Mouse (Mus musculus) embryonic facial prominence, embryonic 15.5 days (tissue): ENCODE data around the gene 4933430I17Rik. TPM values are rescaled to one million over a fixed set of nuclear protein-coding genes. Genes with fewer than 3 reads are reported as not detected.
"Not testable (repeated sequence)": the region's sequence is repeated elsewhere in the genome, so short reads cannot be mapped to it uniquely, and the experiment has no call there.

Experiments
- ATAC-seq: fragments of 200-750 bp; cut with Nextera tagmentation; 2 replicates; pipeline ENCODE4 v1.8.0; 2017; ENCODE audit warnings: low read depth, moderate TSS enrichment; ENCODE audit not compliant: insufficient number of reproducible peaks, low FRiP score, low TSS enrichment
- H3K27ac ChIP-seq: fragments of 300-500 bp; sonication (generic); replicated peaks from 2 replicates; pipeline ENCODE4 v1.5.1; 2015; ENCODE audit warnings: mild to moderate bottlenecking, inconsistent platforms
- H3K27me3 ChIP-seq: fragments of 300-500 bp; sonication (generic); 2 replicates; pipeline ENCODE4 v1.6.1; 2015; ENCODE audit warnings: inconsistent platforms
- H3K36me3 ChIP-seq: fragments of 300-500 bp; sonication (generic); 2 replicates; pipeline ENCODE4 v1.6.1; 2015; ENCODE audit warnings: mild to moderate bottlenecking, inconsistent platforms
- H3K4me1 ChIP-seq: fragments of 300-500 bp; sonication (generic); 2 replicates; pipeline ENCODE4 v1.6.1; 2015; ENCODE audit warnings: inconsistent platforms
- H3K4me2 ChIP-seq: fragments of 300-500 bp; sonication (generic); replicated peaks from 2 replicates; pipeline ENCODE4 v1.6.1; 2015; ENCODE audit warnings: mild to moderate bottlenecking, inconsistent platforms
- H3K4me3 ChIP-seq: fragments of 300-500 bp; sonication (generic); replicated peaks from 2 replicates; pipeline ENCODE4 v1.5.1; 2015; ENCODE audit warnings: mild to moderate bottlenecking, inconsistent platforms
- H3K9ac ChIP-seq: fragments of 300-500 bp; sonication (generic); 2 replicates; pipeline ENCODE4 v1.6.1; 2015; ENCODE audit warnings: inconsistent platforms
- H3K9me3 ChIP-seq: fragments of 300-500 bp; sonication (generic); replicated peaks from 2 replicates; pipeline ENCODE4 v1.6.1; 2016; ENCODE audit warnings: inconsistent platforms
- WGBS: fragments of 180-500 bp; shearing (Covaris S2); methylation state at CpG from one replicate; pipeline ENCODE4 v1.1.7; 2015; 5-methylcytosine and 5-hydroxymethylcytosine counted together
- polyA plus RNA-seq: library from polyadenylated mRNA; unstranded; fragments of >200 nt; fragmentation: Nextera tagmentation; extraction: Ambion mirVana; gene quantifications from 2 replicates; pipeline ENCODE4 v1.2.1, GENCODE M21; 2015

4933430I17Rik gene
- polyA plus RNA-seq, 1 experiment from 2014 or later = 0.47 TPM

DNA sequence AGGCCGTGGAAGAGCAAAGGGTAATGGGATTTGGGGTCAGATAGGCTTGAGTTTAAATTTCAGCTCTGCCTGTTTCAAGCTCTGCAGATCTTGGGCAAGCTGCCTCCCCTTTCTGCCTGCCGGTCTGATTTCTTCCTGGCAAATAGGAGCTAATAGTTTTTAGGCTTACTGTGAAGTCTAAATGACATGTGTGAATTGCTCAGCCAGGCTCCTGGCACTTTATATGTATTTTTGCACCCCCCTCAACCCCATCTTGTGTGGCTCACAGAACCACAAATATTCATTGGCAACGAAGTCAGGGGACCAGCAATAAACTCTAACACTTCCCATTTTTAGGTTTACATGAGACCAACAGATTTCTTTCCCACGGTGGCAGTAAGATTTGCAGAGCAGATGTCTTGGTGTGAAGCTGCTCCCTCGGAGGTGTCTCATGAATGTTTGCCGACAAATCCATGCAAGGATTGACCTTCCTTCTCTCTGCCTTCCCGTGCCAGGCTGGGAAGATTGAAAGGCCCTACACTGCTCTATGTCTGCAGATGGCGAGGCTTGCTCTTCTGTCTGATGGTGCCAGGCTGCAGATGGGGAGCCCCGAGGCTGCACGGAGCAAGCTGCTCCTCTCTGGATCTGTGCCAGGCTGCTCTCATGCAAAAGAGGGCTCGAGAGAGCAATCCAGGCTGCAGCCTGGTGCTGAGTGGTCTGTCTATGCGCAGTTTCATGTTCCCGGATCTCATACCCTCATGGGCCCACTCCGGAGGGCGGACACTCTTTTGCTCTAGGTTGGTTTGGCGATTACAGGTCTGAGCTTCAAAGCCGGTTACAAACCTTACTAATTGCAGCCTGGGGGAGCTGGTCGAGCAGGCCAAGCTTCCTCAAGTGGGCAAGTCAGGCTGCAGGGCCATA lies 57.4 kb downstream of the 4933430I17Rik start:
- WGBS = 15% methylated on average over 18 of the region's 18 CpGs
- Histone ChIP-seq H3K27me3 (peaks cover 19% of the 10 kb centered on the region), H3K9ac (no peak overlapping the region), H3K27ac (0 out of 2 replicates have a peak overlapping the region, but pooled peaks have one; percentile 5), H3K4me1 (peaks cover 20% of the 10 kb centered on the region), H3K9me3 (no peaks in the 10 kb centered on the region), H3K36me3 (no peaks in the 10 kb centered on the region), H3K4me2 (peak overlapping the region; percentile 73), H3K4me3 (peak overlapping the region; percentile 41)
- ATAC-seq = peak; percentile 43

DNA sequence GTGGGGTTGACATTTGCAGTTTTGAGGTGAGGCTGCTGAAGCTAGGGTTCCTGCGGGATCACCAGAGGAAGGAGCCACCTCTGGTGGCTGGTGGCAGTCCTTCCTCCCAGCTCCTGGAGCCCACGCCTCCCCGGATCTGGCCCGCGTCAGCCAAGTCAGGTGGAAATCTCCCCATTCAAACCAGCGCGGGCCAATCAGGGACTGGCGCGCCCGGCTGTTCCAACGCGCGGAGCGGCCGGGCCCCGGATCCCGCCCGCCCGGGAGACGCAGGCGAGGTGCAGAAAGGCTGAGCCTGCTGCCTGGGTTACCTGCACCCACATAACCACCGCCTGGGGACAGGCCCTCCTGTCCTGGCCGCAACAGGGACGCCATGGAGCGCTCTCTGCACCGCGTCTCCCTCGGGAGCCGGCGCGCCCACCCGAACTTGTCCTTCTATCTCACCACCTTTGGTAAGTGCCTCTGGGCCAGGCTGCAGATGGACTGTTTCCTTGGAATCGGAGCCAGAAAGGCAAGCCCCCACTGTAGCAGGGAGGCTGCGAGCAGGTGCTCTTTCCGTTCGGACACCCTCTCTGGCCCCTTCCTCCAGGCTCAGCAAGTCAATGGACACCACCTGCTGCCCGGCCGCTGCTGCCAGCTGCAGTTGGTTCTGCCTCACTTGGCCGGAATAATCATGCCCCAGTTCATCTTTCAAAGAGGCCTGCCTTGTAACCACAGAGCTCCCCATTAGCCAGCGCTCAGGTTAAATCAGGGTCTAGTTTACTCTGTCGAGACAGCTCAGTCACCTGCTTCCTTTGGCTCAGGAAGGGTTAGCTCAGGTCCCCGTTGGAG lies 58.3 kb downstream of the 4933430I17Rik start:
- WGBS = 3% methylated on average over 42 of the region's 42 CpGs
- Histone ChIP-seq H3K4me2 (peak overlapping the region; percentile 73), H3K4me3 (peak overlapping the region; percentile 41), H3K27ac (0 out of 2 replicates have a peak overlapping the region, but pooled peaks have one; percentile 39), H3K4me1 (peaks cover 20% of the 10 kb centered on the region), H3K27me3 (peaks cover 19% of the 10 kb centered on the region), H3K9ac (no peak overlapping the region), H3K36me3 (no peaks in the 10 kb centered on the region), H3K9me3 (no peaks in the 10 kb centered on the region)
- peak; percentile 71 for ATAC-seq

DNA sequence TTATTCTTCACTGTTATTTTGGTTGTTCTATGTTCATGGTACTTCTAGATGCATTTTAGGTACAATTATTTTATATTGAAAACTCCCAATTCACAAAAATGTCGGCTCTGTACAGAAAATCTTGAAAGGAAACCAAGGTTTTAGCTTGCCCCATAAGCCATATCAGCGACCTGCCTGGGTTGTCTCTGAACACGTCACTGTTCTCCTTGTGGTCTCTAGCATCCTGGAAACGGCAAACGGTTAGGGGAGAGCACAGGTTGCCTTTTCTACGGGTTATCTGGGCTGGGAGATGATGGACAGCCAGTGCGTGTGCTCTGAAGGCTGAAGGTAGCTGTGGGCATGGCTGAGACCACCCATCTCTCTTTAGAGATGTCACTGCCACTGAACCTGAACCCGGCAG lies 61.9 kb downstream of the 4933430I17Rik start:
- Histone ChIP-seq H3K4me3 (no peak overlapping the region), H3K36me3 (no peaks in the 10 kb centered on the region), H3K4me2 (no peak overlapping the region), H3K27me3 (peaks cover 19% of the 10 kb centered on the region), H3K4me1 (peaks cover 23% of the 10 kb centered on the region), H3K9me3 (no peaks in the 10 kb centered on the region), H3K9ac (no peak overlapping the region), H3K27ac (no peak overlapping the region)
- WGBS = 84% methylated on average over 8 of the region's 8 CpGs
- no peak for ATAC-seq

DNA sequence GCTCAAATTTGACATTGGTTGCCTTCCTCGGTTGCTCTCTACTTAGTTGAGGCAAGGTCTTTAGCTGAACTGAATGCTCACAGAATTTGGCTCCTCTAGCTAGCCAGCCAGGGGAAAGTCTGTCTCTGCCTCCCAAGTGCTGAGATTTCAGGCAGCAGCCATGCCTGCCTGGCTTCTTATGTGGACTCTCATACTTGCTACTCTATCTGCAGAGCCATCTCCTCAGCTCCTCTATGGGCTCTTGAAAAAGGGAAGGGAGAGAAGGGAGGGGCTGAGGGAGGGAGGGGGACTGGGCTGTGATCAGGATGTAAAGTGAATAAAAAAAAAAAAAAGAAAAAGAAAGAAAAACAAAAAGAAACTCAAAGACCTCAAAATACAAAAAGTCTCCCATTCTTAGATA lies 65.7 kb downstream of the 4933430I17Rik start:
- H3K36me3 ChIP-seq = no peaks in the 10 kb centered on the region
- no peak for ATAC-seq
- H3K9me3 ChIP-seq = no peaks in the 10 kb centered on the region
- H3K4me3 ChIP-seq = no peak overlapping the region
- no peak overlapping the region for H3K27ac ChIP-seq
- no peak overlapping the region for H3K9ac ChIP-seq
- no peaks in the 10 kb centered on the region for H3K27me3 ChIP-seq
- H3K4me1 ChIP-seq = peaks cover 3% of the 10 kb centered on the region
- 91% methylated on average over 1 of the region's 1 CpGs for WGBS
- no peak overlapping the region for H3K4me2 ChIP-seq

DNA sequence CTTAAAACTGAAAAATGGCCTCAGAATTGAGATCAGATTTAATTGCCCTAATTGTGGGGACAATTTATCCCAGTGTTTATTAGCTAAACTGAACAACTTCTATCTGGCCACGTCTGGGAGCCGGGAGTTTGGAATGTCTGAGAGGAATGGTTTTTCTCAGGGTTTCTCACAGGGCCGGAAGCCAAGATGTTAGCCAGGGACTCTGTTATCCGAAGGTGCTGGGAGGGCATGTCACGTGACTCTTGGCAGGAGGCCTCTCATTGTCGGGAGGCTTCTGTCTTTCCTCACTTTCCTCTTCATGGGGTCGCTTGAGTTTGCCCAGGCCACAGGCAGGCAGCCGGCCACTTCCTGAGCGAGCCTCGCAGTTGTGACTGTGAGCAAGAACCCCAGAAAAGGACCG lies 66.2 kb downstream of the 4933430I17Rik start:
- H3K9me3 ChIP-seq = no peaks in the 10 kb centered on the region
- 0 out of 2 replicates have a peak overlapping the region, but pooled peaks have one; percentile 17 for H3K27ac ChIP-seq
- no peak for ATAC-seq
- WGBS = 18% methylated on average over 11 of the region's 11 CpGs
- H3K4me1 ChIP-seq = peaks cover 3% of the 10 kb centered on the region
- H3K27me3 ChIP-seq = no peaks in the 10 kb centered on the region
- H3K4me3 ChIP-seq = no peak overlapping the region
- H3K9ac ChIP-seq = no peak overlapping the region
- H3K4me2 ChIP-seq = no peak overlapping the region
- H3K36me3 ChIP-seq = no peaks in the 10 kb centered on the region

DNA sequence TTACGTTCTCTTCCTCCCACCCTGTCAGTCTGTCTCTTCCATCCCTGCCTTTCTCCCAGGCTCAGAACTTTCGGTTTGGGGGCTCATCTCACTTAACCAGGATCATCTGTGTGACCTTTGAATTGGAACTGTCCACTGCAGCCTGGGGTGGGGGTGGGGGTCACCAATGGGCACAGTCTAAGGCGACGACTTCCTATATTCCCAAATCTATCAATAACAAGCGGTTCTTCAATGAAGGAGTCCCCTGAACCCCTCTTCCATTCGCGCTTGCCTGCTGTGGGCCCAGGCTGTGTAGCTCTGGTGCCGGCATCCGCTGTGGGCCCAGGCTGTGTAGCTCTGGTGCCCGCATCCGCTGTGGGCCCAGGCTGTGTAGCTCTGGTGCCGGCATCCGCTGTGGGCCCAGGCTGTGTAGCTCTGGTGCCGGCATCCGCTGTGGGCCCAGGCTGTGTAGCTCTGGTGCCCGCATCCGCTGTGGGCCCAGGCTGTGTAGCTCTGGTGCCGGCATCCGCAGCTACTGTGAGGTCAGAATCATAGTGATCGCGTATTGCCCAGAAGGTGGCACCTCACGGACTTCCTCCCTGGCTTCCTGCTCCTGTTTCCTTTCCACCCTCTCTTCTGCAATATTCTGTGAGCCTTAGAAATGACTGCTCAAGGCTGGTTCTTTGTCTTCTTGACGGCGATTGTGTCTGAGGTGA lies 68.5 kb downstream of the 4933430I17Rik start:
- H3K27me3 ChIP-seq, H3K9me3 ChIP-seq, ATAC-seq, H3K9ac ChIP-seq, H3K27ac ChIP-seq, H3K4me1 ChIP-seq, H3K4me3 ChIP-seq, H3K4me2 ChIP-seq, H3K36me3 ChIP-seq: not testable (repeated sequence)
- 91% methylated on average over 24 of the region's 24 CpGs for WGBS

DNA sequence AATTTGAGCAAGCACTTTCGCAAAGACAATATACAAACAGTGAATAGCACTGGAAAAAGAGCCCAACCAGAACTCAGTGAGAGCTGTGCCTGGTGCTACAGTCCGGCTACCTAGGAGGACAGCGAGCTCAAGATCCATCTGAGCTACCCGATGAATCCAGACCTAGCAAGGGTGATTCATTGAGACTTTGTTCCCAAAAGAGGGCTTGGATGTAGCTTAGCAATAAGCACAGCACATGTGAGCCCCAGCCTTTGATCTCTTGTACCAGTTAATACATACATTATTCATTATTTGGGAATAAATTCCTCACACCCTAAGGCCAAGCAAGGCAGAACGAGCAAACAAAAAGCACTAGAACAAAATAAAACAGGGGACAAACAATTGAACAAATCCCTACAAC lies 69.3 kb downstream of the 4933430I17Rik start:
- Histone ChIP-seq H3K27ac (no peak overlapping the region), H3K36me3 (no peaks in the 10 kb centered on the region), H3K27me3 (no peaks in the 10 kb centered on the region), H3K9ac (no peak overlapping the region), H3K4me2 (no peak overlapping the region), H3K4me1 (peaks cover 3% of the 10 kb centered on the region), H3K4me3 (no peak overlapping the region), H3K9me3 (no peaks in the 10 kb centered on the region)
- 73% methylated on average over 5 of the region's 5 CpGs for WGBS
- no peak for ATAC-seq

DNA sequence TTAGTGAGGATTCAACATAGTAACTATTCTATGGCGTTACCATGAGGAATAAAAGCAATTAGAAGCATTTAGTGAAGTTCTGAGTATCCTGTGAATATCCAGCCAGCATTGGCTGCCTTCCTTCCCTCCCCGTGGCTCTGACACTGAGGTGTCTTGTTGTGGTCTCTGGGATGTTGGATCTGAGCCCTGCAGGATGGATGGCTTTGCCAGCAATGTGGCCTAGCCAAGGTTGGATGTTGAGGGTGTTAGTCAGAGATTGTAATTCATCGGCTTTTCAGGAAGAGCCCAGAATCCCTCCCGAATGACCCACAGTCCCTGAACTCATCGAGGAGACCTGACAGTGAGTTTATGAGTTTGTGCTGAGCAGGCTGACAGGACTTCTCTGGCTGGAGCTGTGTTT lies 70.9 kb downstream of the 4933430I17Rik start:
- Histone ChIP-seq H3K9ac (no peak overlapping the region), H3K4me3 (no peak overlapping the region), H3K27me3 (no peaks in the 10 kb centered on the region), H3K36me3 (no peaks in the 10 kb centered on the region), H3K9me3 (no peaks in the 10 kb centered on the region), H3K27ac (no peak overlapping the region), H3K4me2 (no peak overlapping the region), H3K4me1 (peaks cover 3% of the 10 kb centered on the region)
- whole genome bisulfite sequencing = 63% methylated on average over 5 of the region's 5 CpGs
- ATAC-seq = no peak

Other genes with a start within 250 kb of the 4933430I17Rik start
- gene Fkbp15, start 164.8 kb upstream of the 4933430I17Rik start, polyA plus RNA-seq = 27.6 and 28.3 TPM in 2 replicates
- gene Slc31a1, start 164.6 kb upstream of the 4933430I17Rik start, polyA plus RNA-seq = 49.3 and 53.2 TPM in 2 replicates
- gene Cdc26, start 116.7 kb upstream of the 4933430I17Rik start, polyA plus RNA-seq = 149 and 153 TPM in 2 replicates
- gene Prpf4, start 116.6 kb upstream of the 4933430I17Rik start, polyA plus RNA-seq = 19.2 and 19.6 TPM in 2 replicates
- gene Rnf183, start 90.1 kb upstream of the 4933430I17Rik start, polyA plus RNA-seq = 0.41 TPM in 1 of 2 replicates, not detected in the other
- 7.3 and 11.2 TPM in 2 replicates for gene Wdr31, start 54.5 kb upstream of the 4933430I17Rik start, polyA plus RNA-seq
- gene Bspry, start 45.3 kb upstream of the 4933430I17Rik start, polyA plus RNA-seq = 14.5 and 16.3 TPM in 2 replicates
- gene Hdhd3, start 21.9 kb upstream of the 4933430I17Rik start, polyA plus RNA-seq = 12.2 and 15.7 TPM in 2 replicates
- 69.3 and 73.7 TPM in 2 replicates for gene Alad, start 5.5 kb upstream of the 4933430I17Rik start, polyA plus RNA-seq
- 87.6 and 89.4 TPM in 2 replicates for gene Pole3, start 301 bp upstream of the 4933430I17Rik start, polyA plus RNA-seq
- 65.0 TPM in 2 replicates for gene Rgs3, start 34.5 kb downstream of the 4933430I17Rik start, polyA plus RNA-seq